Mouse (Mus musculus) midbrain, embryonic 16.5 days (tissue): ENCODE measurements at regions not wholly inside any gene's neighbourhood (a gene's known extent, or its start where the extent isn't known, plus 50 kb on each side); places are given as distances from the start of the nearest gene placed in this dataset.

ENCODE experiments used
- ATAC-seq: fragments of 200-750 bp; cut with Nextera tagmentation; 2 replicates; pipeline ENCODE4 v1.8.0; 2017; ENCODE audit warnings: moderate TSS enrichment
- H3K27ac ChIP-seq: fragments of 300-500 bp; sonication (generic); 2 replicates; pipeline ENCODE4 v1.5.1; 2014; ENCODE audit warnings: mild to moderate bottlenecking, low read length, mixed read lengths
- H3K27me3 ChIP-seq: fragments of 300-500 bp; sonication (generic); 2 replicates; pipeline ENCODE4 v1.6.1; 2014; ENCODE audit warnings: low read depth, low read length, mixed read lengths; ENCODE audit not compliant: control insufficient read depth, insufficient read depth
- H3K36me3 ChIP-seq: fragments of 300-500 bp; sonication (generic); 2 replicates; pipeline ENCODE4 v1.6.1; 2014; ENCODE audit warnings: mild to moderate bottlenecking, low read length, moderate library complexity, mixed read lengths; ENCODE audit not compliant: control insufficient read depth, insufficient read depth
- H3K4me1 ChIP-seq: fragments of 300-500 bp; sonication (generic); 2 replicates; pipeline ENCODE4 v1.6.1; 2014; ENCODE audit warnings: mild to moderate bottlenecking, low read length, mixed read lengths; ENCODE audit not compliant: control insufficient read depth, insufficient read depth
- H3K4me2 ChIP-seq: fragments of 300-500 bp; sonication (generic); 2 replicates; pipeline ENCODE4 v1.6.1; 2014; ENCODE audit warnings: mild to moderate bottlenecking, low read length, mixed read lengths
- H3K4me3 ChIP-seq: fragments of 300-500 bp; sonication (generic); 2 replicates; pipeline ENCODE4 v1.5.1; 2014; ENCODE audit warnings: low read depth, mild to moderate bottlenecking, low read length, moderate library complexity, mixed read lengths
- H3K9ac ChIP-seq: fragments of 300-500 bp; sonication (generic); 2 replicates; pipeline ENCODE4 v1.6.1; 2014; ENCODE audit warnings: low read depth, low read length, mixed read lengths
- H3K9me3 ChIP-seq: fragments of 300-500 bp; sonication (generic); replicated peaks from 2 replicates; pipeline ENCODE4 v1.6.1; 2014; ENCODE audit warnings: mild to moderate bottlenecking, low read length, mixed read lengths; ENCODE audit not compliant: control insufficient read depth, poor library complexity, severe bottlenecking
- WGBS: fragments of 180-500 bp; shearing (Covaris S2); extraction: QIAGEN DNeasy Blood & Tissue Kit; methylation state at CpG from one replicate; pipeline ENCODE4 v1.1.7; 2014; 5-methylcytosine and 5-hydroxymethylcytosine counted together

- H3K4me3 ChIP-seq, result no peak overlapping the region
These were observed 289.9 kb downstream of the Ets1 start for GRCm38 (mm10) chr9:32925720-32926595.

GRCm38 (mm10) chr9:32927656-32928055, 291.6 kb downstream of the Ets1 start:
- H3K27me3 ChIP-seq, result no peaks in the 10 kb centered on the region
- no peak overlapping the region for H3K27ac ChIP-seq
- H3K4me3 ChIP-seq, result no peak overlapping the region
- no peaks in the 10 kb centered on the region for H3K4me1 ChIP-seq
- H3K9ac ChIP-seq, result no peak overlapping the region
- no peaks in the 10 kb centered on the region for H3K36me3 ChIP-seq
- no peak for ATAC-seq
- 92% methylated on average over 1 of the region's 1 CpGs for WGBS
- H3K4me2 ChIP-seq, result no peak overlapping the region
- no peaks in the 10 kb centered on the region for H3K9me3 ChIP-seq

More at GRCm38 (mm10) chr9:32925720-32926595, 289.9 kb downstream of the Ets1 start:
- no peak overlapping the region for H3K9ac ChIP-seq
- no peak overlapping the region for H3K27ac ChIP-seq
- 85% methylated on average over 12 of the region's 12 CpGs for WGBS
- no peaks in the 10 kb centered on the region for H3K27me3 ChIP-seq
- H3K9me3 ChIP-seq, result no peaks in the 10 kb centered on the region
- no peak overlapping the region for H3K4me2 ChIP-seq
- H3K36me3 ChIP-seq, result no peaks in the 10 kb centered on the region
- no peaks in the 10 kb centered on the region for H3K4me1 ChIP-seq
- ATAC-seq, result no peak

DNA sequence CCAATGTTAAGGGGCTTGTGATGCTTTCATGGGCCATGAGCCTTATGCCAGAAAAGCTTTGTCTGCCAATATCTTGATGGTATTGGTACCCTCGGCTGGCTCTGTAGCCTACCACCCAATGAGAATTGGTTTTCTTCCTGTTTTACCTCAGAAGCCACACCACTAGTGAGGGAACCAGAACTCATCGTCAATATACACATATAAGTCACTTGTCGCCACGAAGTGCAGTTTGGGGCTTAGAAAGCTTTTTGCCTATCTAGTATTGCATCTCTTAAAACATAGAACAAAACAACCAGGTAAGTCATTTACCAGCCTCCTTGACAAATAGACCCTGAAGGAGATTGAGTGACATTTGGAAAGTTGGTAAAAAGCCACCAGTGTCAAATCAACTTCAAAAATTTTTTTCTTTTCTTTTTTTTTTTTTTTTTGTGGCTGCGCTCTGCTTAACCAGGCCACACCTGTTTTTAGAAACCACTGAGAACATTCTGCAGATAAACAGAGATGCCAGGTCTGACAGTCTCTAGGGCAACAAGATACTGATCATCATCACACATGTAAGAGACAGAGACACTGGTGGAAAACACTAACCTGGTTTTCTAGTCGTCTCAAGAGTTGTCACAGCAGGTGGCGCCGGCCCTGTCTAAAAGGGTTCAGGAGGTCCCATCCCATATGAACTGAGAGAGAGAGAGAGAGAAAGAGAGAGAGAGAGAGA, 292.4 kb downstream of the Ets1 start:
- WGBS, result 91% methylated on average over 8 of the region's 8 CpGs

GRCm38 (mm10) chr9:32929331-32929730, 293.3 kb downstream of the Ets1 start:
- ATAC-seq, result no peak
- H3K36me3 ChIP-seq, result no peaks in the 10 kb centered on the region
- 83% methylated on average over 1 of the region's 1 CpGs for WGBS
- no peaks in the 10 kb centered on the region for H3K9me3 ChIP-seq
- H3K27me3 ChIP-seq, result no peaks in the 10 kb centered on the region
- no peak overlapping the region for H3K4me2 ChIP-seq
- no peak overlapping the region for H3K9ac ChIP-seq
- H3K4me1 ChIP-seq, result no peaks in the 10 kb centered on the region
- H3K27ac ChIP-seq, result no peak overlapping the region
- H3K4me3 ChIP-seq, result no peak overlapping the region

More for the DNA sequence above, 292.4 kb downstream of the Ets1 start:
- Histone ChIP-seq H3K4me1 (no peaks in the 10 kb centered on the region), H3K4me3 (no peak overlapping the region), H3K27me3 (no peaks in the 10 kb centered on the region), H3K27ac (no peak overlapping the region), H3K9ac (no peak overlapping the region), H3K9me3 (no peaks in the 10 kb centered on the region), H3K4me2 (no peak overlapping the region), H3K36me3 (no peaks in the 10 kb centered on the region)
- ATAC-seq, result no peak

DNA sequence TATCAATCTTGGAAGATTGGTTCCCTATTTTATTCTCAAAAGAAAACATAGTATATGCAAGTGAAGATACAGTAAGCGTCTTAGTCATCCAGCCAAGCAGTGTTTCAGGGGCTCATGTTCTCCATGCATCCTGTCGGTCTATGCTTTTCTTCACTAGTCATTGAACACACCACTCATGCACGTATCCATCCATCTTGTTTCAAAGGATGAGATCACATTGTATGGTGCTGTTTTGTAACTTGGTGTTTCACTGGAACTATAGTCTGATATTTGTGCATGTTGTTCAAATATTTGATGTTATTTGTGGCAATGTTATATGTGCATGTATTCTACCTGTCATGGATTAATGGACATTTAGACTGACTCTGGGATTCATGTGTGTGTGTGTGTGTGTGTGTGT, 293.8 kb downstream of the Ets1 start:
- no peak overlapping the region for H3K4me2 ChIP-seq
- no peak for ATAC-seq
- H3K36me3 ChIP-seq, result no peaks in the 10 kb centered on the region
- H3K9ac ChIP-seq, result no peak overlapping the region
- no peak overlapping the region for H3K27ac ChIP-seq
- H3K4me3 ChIP-seq, result no peak overlapping the region
- no peaks in the 10 kb centered on the region for H3K4me1 ChIP-seq
- 94% methylated on average over 3 of the region's 3 CpGs for WGBS
- H3K27me3 ChIP-seq, result no peaks in the 10 kb centered on the region
- no peaks in the 10 kb centered on the region for H3K9me3 ChIP-seq

- no peak for ATAC-seq
- H3K4me1 ChIP-seq, result no peaks in the 10 kb centered on the region
- no peak overlapping the region for H3K4me2 ChIP-seq
- no peaks in the 10 kb centered on the region for H3K36me3 ChIP-seq
- no peak overlapping the region for H3K4me3 ChIP-seq
- H3K27ac ChIP-seq, result no peak overlapping the region
- no peaks in the 10 kb centered on the region for H3K27me3 ChIP-seq
- no peaks in the 10 kb centered on the region for H3K9me3 ChIP-seq
- H3K9ac ChIP-seq, result no peak overlapping the region
- WGBS, result 75% methylated on average over 10 of the region's 10 CpGs
These were observed 295.4 kb downstream of the Ets1 start for GRCm38 (mm10) chr9:32931266-32932005.

GRCm38 (mm10) chr9:32933237-32934071, 297.4 kb downstream of the Ets1 start:
- Histone ChIP-seq H3K4me2 (no peak overlapping the region), H3K36me3 (no peaks in the 10 kb centered on the region), H3K9ac (no peak overlapping the region), H3K27me3 (no peaks in the 10 kb centered on the region), H3K9me3 (no peaks in the 10 kb centered on the region), H3K4me3 (no peak overlapping the region), H3K27ac (no peak overlapping the region), H3K4me1 (no peaks in the 10 kb centered on the region)
- ATAC-seq, result no peak
- 70% methylated on average over 7 of the region's 7 CpGs for WGBS

GRCm38 (mm10) chr9:32934436-32934835, 298.4 kb downstream of the Ets1 start:
- WGBS, result 93% methylated on average over 1 of the region's 1 CpGs
- no peak overlapping the region for H3K4me2 ChIP-seq
- no peaks in the 10 kb centered on the region for H3K9me3 ChIP-seq
- H3K27me3 ChIP-seq, result no peaks in the 10 kb centered on the region; the same call in 1 of the 2 replicates
- H3K36me3 ChIP-seq, result no peaks in the 10 kb centered on the region
- H3K9ac ChIP-seq, result no peak overlapping the region
- no peak overlapping the region for H3K4me3 ChIP-seq
- H3K27ac ChIP-seq, result no peak overlapping the region
- ATAC-seq, result no peak
- no peaks in the 10 kb centered on the region for H3K4me1 ChIP-seq
